Mouse (Mus musculus) forebrain, postnatal 0 days (tissue): ENCODE results near the gene Gm28042. TPM values are rescaled to one million over a fixed set of nuclear protein-coding genes. Genes with fewer than 3 reads are reported as not detected.

Source experiments
- ATAC-seq: fragments of 200-750 bp; cut with Nextera tagmentation; 2 replicates; pipeline ENCODE4 v1.8.0; 2017; ENCODE audit warnings: mild to moderate bottlenecking, moderate library complexity
- DNase-seq: peaks from one replicate; pipeline ENCODE4 v3.0.0-alpha.2; 2015
- H3K27ac ChIP-seq: fragments of 300-500 bp; sonication (generic); 2 replicates; pipeline ENCODE4 v1.5.1; 2014; ENCODE audit warnings: low read depth, mild to moderate bottlenecking, antibody characterized with exemption, low read length, moderate library complexity, mixed read lengths
- H3K27me3 ChIP-seq: fragments of 300-500 bp; sonication (generic); 2 replicates; pipeline ENCODE4 v1.6.1; 2014; ENCODE audit warnings: mild to moderate bottlenecking, low read length, mixed read lengths; ENCODE audit not compliant: insufficient read depth
- H3K36me3 ChIP-seq: fragments of 300-500 bp; sonication (generic); 2 replicates; pipeline ENCODE4 v1.6.1; 2014; ENCODE audit warnings: mild to moderate bottlenecking, moderate library complexity; ENCODE audit not compliant: insufficient read depth
- H3K4me1 ChIP-seq: fragments of 300-500 bp; sonication (generic); 2 replicates; pipeline ENCODE4 v1.6.1; 2014; ENCODE audit warnings: antibody characterized with exemption; ENCODE audit not compliant: insufficient read depth
- H3K4me2 ChIP-seq: fragments of 300-500 bp; sonication (generic); 2 replicates; pipeline ENCODE4 v1.6.1; 2014; ENCODE audit warnings: low read depth, mild to moderate bottlenecking, moderate library complexity
- H3K4me3 ChIP-seq: fragments of 300-500 bp; sonication (generic); 2 replicates; pipeline ENCODE4 v1.5.1; 2014; ENCODE audit warnings: low read depth, low read length, mixed read lengths
- H3K9ac ChIP-seq: fragments of 300-500 bp; sonication (generic); 2 replicates; pipeline ENCODE4 v1.6.1; 2014; ENCODE audit warnings: mild to moderate bottlenecking
- H3K9me3 ChIP-seq: fragments of 300-500 bp; sonication (generic); 2 replicates; pipeline ENCODE4 v1.6.1; 2016; ENCODE audit warnings: low read length
- CTCF ChIP-seq: sonication (generic); IDR thresholded peaks from 2 replicates; pipeline ENCODE4 v1.5.1; 2016; ENCODE audit warnings: antibody characterized with exemption, control low read depth, low read depth
- WGBS: fragments of 180-500 bp; shearing (Covaris S2); extraction: QIAGEN DNeasy Blood & Tissue Kit; methylation state at CpG from one replicate; pipeline ENCODE4 v1.1.7; 2014; 5-methylcytosine and 5-hydroxymethylcytosine counted together
- polyA plus RNA-seq: library from polyadenylated mRNA; unstranded; fragments of >200 nt; fragmentation: Nextera tagmentation; extraction: Ambion mirVana; gene quantifications from 2 replicates; pipeline ENCODE4 v1.2.1, GENCODE M21; 2015
- total RNA-seq: library from RNA; depleted of rRNA; stranded (reverse); fragments of >200 nt; gene quantifications from 2 replicates; pipeline ENCODE4 v1.2.3, GENCODE M21; 2014

Gene Gm28042
- total and polyA plus RNA-seq, 2 experiments from 2014 or later, result 1.2 to 4.3 TPM

GRCm38 (mm10) chr2:120030380-120030779 lies 3.1 kb downstream of the Gm28042 start:
- Histone ChIP-seq H3K27me3 (no peaks in the 10 kb centered on the region), H3K9ac (no peak overlapping the region), H3K36me3 (peaks cover 16% of the 10 kb centered on the region), H3K4me3 (no peak overlapping the region), H3K4me1 (0 out of 2 replicates have a peak, but pooled peaks cover 4% of the 10 kb centered on the region), H3K4me2 (no peak overlapping the region), H3K27ac (no peak overlapping the region), H3K9me3 (no peaks in the 10 kb centered on the region)
- TF ChIP-seq CTCF, result no peak
- WGBS, result 93% methylated on average over 8 of the region's 8 CpGs
- no peak for DNase-seq
- ATAC-seq, result no peak

GRCm38 (mm10) chr2:120032726-120033467 lies 5.6 kb downstream of the Gm28042 start, which contains the start of gene Pla2g4b:
Gene Pla2g4b (plus strand): TSS chr2:120033417.
- no peak for TF ChIP-seq CTCF
- Histone ChIP-seq H3K9me3 (no peaks in the 10 kb centered on the region), H3K9ac (no peak within 1 kb of the TSS), H3K27ac (no peak within 1 kb of the TSS), H3K4me2 (no peak within 1 kb of the TSS), H3K36me3 (peaks cover 25% of the 10 kb centered on the region), H3K4me3 (no peak within 1 kb of the TSS), H3K4me1 (0 out of 2 replicates have a peak, but pooled peaks cover 3% of the 10 kb centered on the region), H3K27me3 (no peaks in the 10 kb centered on the region)
- ATAC-seq (no peak), DNase-seq (no peak)
- WGBS, result 92% methylated on average over 12 of the region's 12 CpGs

GRCm38 (mm10) chr2:120033726-120034125 lies 6.4 kb downstream of the Gm28042 start:
- no peak for TF ChIP-seq CTCF
- no peak for ATAC-seq
- Histone ChIP-seq H3K4me3 (no peak overlapping the region), H3K36me3 (peaks cover 32% of the 10 kb centered on the region), H3K4me2 (no peak overlapping the region), H3K9ac (no peak overlapping the region), H3K27me3 (no peaks in the 10 kb centered on the region), H3K9me3 (no peaks in the 10 kb centered on the region), H3K4me1 (no peaks in the 10 kb centered on the region), H3K27ac (no peak overlapping the region)
- 76% methylated on average over 5 of the region's 5 CpGs for WGBS
- no peak for DNase-seq

GRCm38 (mm10) chr2:120037744-120038143 lies 10.5 kb downstream of the Gm28042 start:
- Histone ChIP-seq H3K9ac (no peak overlapping the region), H3K9me3 (no peaks in the 10 kb centered on the region), H3K36me3 (peaks cover 58% of the 10 kb centered on the region), H3K27ac (no peak overlapping the region), H3K4me2 (no peak overlapping the region), H3K4me3 (no peak overlapping the region), H3K27me3 (no peaks in the 10 kb centered on the region), H3K4me1 (no peaks in the 10 kb centered on the region)
- DNase-seq (no peak), ATAC-seq (no peak)
- 96% methylated on average over 9 of the region's 9 CpGs for whole genome bisulfite sequencing
- TF ChIP-seq CTCF, result no peak

GRCm38 (mm10) chr2:120040991-120041390 lies 13.7 kb downstream of the Gm28042 start:
- DNase-seq (no peak), ATAC-seq (no peak)
- H3K4me2 ChIP-seq, result no peak overlapping the region
- no peak overlapping the region for H3K4me3 ChIP-seq
- WGBS, result 90% methylated on average over 5 of the region's 5 CpGs
- no peaks in the 10 kb centered on the region for H3K9me3 ChIP-seq
- peaks cover 51% of the 10 kb centered on the region for H3K36me3 ChIP-seq
- no peak overlapping the region for H3K27ac ChIP-seq
- H3K4me1 ChIP-seq, result no peaks in the 10 kb centered on the region
- H3K9ac ChIP-seq, result no peak overlapping the region
- TF ChIP-seq CTCF, result no peak
- H3K27me3 ChIP-seq, result no peaks in the 10 kb centered on the region

- Histone ChIP-seq H3K4me2 (no peak overlapping the region), H3K4me3 (no peak overlapping the region), H3K4me1 (no peaks in the 10 kb centered on the region), H3K27me3 (no peaks in the 10 kb centered on the region), H3K9me3 (no peaks in the 10 kb centered on the region), H3K27ac (no peak overlapping the region), H3K9ac (no peak overlapping the region), H3K36me3 (peaks cover 30% of the 10 kb centered on the region)
- DNase-seq (no peak), ATAC-seq (no peak)
- no peak for TF ChIP-seq CTCF
- 53% methylated on average over 4 of the region's 4 CpGs for WGBS
These were observed 16.9 kb downstream of the Gm28042 start for GRCm38 (mm10) chr2:120044101-120044603.

- H3K4me2 ChIP-seq, result no peak overlapping the region
- H3K27ac ChIP-seq, result no peak overlapping the region
- ATAC-seq, result no peak
- TF ChIP-seq CTCF, result no peak
- DNase-seq, result no peak
- no peak overlapping the region for H3K9ac ChIP-seq
- WGBS, result 73% methylated on average over 3 of the region's 3 CpGs
- H3K4me1 ChIP-seq, result no peaks in the 10 kb centered on the region
- peaks cover 24% of the 10 kb centered on the region for H3K36me3 ChIP-seq
- no peaks in the 10 kb centered on the region for H3K27me3 ChIP-seq
- no peaks in the 10 kb centered on the region for H3K9me3 ChIP-seq
- H3K4me3 ChIP-seq, result no peak overlapping the region
These were observed 17.4 kb downstream of the Gm28042 start for GRCm38 (mm10) chr2:120044676-120045075.
